Mouse (Mus musculus) spleen, adult 2 months (tissue): ENCODE results near the gene Alx3.

ENCODE experiments used
- CTCF ChIP-seq: fragments of 200-500 bp; IDR thresholded peaks from 2 replicates; pipeline ENCODE4 v1.5.1; 2011; ENCODE audit warnings: mild to moderate bottlenecking, inconsistent platforms; ENCODE audit not compliant: insufficient read depth, insufficient read length, insufficient replicate concordance; ENCODE audit errors: extremely low read depth
- POLR2A ChIP-seq: fragments of 200-500 bp; IDR thresholded peaks from 2 replicates; pipeline ENCODE4 v1.6.1; 2011; ENCODE audit warnings: low read depth, low read length, inconsistent platforms

DNA sequence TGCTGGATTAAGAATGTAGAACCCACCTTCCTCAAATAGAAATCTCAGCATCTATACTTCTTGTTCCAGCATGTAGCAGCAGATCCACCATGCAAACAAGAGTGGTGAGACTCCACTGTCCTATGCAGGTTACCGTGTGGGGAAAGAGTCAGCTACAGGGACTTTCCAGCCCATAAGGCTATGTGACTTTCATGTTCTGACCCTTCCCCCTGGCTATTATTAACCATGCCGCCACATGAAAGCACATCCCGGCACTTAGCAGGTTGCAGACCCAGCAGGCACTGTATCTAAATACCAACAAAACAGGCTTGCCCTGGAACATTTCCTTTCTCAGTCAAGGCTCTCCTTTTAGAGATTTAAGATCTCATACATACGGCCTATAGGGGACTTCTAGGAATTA is 16.6 kb downstream of the Alx3 start:
- no peak for TF ChIP-seq POLR2A
- no peak for TF ChIP-seq CTCF
